Mouse (Mus musculus): ENCODE data around the gene Vstm2a.
A peak's percentile ranks its signal among the peaks of the same experiment; 100 is the strongest.

The Vstm2a gene

DNA sequence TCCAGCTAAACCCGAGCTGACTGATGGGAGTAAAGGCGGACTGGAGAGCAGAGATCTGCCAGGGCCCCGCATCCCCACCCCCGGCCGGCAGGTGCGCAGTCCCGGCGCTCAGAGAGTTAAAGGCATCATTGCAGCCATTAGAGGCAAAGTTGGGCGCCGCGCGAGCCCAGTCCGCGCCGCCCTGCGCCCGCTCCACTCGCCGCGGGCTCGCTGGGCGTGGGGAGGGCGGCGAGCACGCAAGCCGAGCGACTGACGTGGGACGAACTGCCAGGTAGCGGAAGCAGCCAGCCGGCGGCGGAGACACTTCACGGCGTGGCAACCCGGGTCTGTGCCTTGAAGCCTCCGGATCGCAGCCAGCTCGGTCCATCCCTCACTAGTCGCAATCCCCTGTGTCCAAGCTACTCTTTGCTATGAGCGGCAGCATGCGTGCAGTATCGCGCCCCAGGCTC is at the start of gene Vstm2a:
Gene Vstm2a (plus strand): TSS at position 252 of the 449 bp plus-strand sequence.
- DNase-seq (ENCODE audit: extremely low read depth, low read depth) = no peak

DNA sequence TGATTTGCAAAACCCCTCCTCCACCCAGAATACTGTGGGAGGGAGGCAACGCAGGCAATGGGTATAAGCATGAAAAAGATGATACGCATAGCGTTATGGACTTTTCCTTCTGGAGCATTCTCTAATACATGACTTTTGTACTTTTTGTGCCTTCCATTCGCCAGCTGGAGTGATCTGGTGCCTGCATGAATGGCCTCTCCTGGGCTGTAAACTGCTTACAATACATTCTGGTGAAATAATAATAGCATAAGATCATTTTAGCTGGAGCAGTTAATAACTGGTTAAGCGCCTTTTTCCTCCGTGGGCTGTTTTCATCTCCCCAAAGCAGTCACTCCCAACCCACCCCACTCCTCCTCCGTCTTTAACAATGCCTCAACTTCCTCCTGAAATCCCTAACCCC is 513 bp upstream of the Vstm2a start:
- DNase-seq (ENCODE audit: extremely low read depth, low read depth) = no peak

DNA sequence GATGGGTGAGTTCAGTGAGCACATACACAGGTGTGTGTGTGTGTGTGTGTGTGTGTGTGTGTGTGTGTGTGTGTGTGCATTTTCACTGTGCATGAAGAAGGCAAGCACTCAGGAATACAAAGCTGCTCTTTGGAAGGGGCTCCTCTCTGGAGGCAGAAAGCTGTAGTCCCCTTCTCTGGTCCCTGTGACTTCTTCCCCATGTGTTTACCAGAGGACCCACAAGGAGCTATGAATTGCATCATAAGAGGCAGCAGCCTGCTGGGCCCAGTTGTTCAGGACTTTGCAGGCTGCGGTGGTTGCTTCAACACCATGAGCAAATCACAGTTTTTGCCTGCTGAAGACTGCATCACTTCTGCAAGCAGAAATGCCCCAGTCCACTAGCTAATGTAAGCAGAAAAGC is 776 bp downstream of the Vstm2a start:
- no peak for DNase-seq (ENCODE audit: extremely low read depth, low read depth)

DNA sequence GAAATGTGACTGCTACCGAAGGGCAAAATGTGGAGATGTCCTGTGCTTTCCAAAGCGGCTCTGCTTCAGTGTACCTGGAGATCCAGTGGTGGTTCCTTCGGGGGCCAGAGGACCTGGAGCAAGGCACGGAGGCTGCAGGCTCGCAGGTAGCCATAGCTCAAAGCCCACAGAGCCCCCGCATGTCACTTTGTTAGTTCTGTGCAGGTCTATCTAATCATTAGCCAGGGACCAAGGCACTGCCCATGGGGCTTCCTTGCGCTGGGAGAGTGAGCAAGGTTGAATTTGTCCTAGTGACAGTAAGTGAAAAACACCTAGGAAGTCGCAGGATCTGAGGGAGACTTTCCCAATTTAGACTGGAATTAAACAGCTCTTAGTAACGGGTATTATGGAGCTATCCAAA is 2.4 kb downstream of the Vstm2a start:
- no peak for DNase-seq (ENCODE audit: extremely low read depth, low read depth)

DNA sequence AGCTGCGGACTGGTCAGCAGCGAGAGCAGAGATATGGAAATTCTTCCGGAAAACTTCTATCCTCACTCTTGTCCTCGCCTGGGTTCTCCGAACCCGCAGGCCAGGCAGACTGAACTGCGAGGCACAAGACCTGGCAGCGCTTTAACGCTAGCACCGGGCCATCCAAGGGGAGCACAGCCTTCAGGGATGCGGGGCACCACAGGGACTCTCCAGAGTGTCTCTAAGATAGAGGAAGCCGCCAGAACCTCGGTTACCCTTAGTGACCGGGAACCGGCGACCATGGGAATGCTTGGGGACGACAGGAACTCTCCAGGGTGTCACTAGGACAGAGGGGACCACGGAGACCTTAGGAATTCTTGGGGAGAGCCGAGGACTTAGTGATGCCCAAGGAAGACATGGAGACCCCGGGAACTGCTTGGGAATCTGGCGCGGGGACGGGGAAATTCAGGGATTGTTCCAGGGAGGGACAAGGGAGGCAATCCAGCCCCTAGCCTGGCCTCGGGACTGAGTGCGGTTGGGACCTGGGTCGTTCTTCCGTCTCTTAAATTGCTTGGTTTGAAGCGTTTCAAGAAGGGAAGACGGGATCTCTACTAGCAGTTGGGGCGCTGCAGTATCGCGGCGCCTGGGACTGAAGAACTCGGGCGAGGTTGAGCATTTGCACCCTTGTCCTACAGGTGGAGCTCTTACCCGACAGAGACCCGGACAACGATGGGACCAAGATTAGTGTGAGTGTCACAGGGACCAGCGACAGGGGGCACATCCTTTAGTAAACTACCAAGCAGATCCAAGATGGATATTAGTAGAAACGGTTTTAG is 3.4 kb downstream of the Vstm2a start:
- DNase-seq (ENCODE audit: extremely low read depth, low read depth) = no peak

DNA sequence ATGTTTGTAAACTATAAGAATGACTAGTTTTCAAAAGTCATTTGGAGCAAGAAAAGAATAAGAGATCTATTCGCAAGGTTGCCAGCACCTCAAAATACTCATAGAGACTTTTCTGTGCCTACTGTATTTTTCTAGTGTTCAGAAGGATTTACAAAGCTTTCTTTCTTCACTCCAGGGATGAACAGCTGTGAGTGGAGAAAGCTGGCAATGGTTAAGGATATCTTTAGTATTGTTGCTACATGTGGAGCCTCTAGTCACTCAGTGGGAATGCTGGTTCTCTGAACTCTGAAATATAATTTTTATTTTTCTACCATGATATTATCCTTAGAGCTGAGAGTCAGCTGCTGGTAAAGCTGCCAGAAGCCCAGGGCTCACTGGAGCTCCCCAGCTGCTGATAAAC is 10.9 kb downstream of the Vstm2a start:
- DNase-seq (ENCODE audit: extremely low read depth, low read depth) = no peak

DNA sequence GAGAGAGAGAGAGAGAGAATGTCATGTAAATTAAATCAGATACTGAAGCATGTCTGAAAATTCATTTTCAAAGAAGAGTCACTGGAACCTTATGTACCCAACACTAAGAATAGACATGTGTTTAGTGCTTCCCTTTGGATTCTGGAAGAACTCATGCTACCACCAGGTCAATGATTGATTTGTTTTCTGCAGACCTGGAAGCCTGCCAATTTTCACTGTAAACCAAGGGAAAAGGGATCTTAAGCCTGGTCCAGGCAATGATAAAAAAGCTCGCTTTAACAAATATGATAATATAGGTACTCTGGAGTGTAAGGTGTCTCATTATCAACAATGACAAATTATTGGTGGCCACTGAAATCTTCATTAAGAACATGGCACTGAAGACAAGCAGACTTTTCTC is 32.9 kb downstream of the Vstm2a start:
- DNase-seq (ENCODE audit: extremely low read depth, low read depth) = no peak

DNA sequence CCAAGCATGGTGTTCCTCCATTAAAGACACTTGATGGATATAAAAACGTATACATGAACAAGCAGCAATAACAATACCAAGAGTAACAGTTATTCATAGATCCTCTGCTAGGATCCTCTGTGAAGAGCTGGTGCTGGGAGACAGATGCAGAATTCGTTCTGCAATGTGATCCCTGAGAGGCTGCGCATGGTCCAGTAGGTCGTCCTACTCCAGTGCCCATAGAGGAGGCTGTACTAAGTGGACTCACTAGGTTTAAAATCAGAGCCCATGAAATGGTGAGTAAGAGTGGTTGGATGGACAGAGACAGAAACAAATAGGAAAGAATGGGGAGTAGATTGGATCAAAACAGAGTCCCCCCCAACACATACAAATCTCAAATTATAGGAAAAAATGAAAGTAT is 35.4 kb downstream of the Vstm2a start:
- DNase-seq (ENCODE audit: extremely low read depth, low read depth) = no peak

DNA sequence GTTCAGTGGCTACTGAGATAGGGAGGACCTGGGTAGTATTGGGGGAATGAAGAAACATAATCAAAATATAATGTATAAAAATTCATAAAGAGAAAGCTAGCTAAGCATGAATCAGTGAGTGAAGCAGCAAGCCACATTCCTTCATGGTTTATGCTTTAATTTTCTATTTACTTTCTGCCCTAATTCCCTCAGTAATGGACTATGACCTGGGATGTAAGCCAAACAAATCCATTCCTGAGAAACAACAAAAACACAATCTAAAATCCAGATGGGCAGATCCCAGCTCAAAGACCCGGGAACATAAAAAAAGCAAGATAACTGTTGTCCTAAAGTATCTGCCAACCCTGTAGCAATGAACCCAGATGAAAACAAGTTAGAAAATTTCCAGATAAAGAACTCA is 39.0 kb downstream of the Vstm2a start:
- DNase-seq (ENCODE audit: extremely low read depth, low read depth) = no peak

DNA sequence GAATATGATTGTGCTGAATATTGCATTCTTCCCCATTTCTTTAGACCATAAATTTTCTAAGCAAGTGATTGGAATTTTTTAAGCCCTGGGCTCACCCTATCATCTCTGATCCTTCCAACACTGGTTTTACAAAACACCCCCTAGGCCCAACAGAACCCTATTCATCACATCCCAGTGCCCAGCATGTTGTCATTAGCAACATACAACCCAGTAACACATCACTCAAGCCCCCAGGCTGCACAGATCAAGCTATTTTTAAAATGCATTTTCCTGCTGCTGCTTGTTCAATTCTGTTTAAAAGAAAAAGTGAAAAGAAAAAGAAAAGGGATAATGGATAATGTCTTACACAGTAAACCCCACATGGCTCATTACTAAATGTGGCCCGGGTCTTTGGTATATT is 42.0 kb downstream of the Vstm2a start:
- no peak for DNase-seq (ENCODE audit: extremely low read depth, low read depth)

DNA sequence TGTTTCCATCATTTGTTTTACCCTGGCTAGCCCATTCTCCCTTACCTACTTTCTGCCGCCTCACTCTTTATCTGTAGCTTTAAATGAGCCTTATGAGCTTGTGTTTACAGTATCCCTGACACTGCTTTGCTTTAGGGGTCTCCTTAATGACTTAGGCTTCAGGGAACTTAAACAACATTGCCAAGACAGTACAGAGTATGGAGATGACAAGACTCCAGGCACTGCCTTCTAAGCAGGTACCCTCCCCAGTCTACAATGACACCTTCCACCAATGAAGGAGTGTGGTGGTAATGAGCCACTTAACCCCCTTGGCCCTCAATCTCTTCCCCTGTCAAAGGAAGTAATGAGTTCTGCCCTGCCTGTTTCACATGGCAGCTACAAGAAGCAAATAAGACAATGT is 42.4 kb downstream of the Vstm2a start:
- no peak for DNase-seq (ENCODE audit: extremely low read depth, low read depth)

DNA sequence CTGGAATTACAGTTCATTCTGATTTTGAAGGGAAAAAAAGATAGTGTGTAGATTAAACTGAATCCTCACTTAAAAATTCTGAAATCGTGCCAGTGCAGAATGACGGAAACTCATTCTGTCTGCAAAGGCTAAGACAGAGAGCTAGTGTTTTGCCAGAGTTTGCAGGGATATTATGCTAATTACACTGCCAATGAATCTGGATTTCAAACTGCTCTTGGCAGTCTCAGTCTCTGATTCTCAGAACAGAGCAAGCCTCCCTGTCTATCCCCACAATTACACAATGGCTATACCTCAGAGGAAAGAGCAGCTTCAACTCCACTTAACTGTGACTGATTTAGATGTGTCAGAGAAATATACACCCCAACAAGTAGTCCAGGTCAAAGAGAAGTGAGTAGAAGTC is 43.2 kb downstream of the Vstm2a start:
- no peak for DNase-seq (ENCODE audit: extremely low read depth, low read depth)

DNA sequence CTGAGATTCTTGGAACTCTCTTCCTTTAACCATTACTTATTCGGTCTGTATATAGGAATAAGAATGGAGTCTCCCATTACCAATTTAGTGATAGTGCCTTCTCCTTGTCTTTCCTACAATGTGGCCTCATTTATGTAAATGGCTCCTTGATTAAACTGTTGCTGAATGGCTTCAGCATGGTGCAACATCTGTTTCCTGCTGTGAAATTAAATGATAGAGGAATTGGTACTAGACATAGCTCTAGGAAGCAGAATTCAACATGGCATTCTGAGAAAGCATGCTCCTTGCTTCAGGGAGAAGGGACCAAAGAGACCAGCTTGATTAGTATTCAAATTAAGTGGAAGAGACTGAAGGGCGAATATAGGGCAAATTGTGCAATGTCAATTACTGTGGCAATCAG is 57.6 kb downstream of the Vstm2a start:
- DNase-seq (ENCODE audit: extremely low read depth, low read depth) = no peak

DNA sequence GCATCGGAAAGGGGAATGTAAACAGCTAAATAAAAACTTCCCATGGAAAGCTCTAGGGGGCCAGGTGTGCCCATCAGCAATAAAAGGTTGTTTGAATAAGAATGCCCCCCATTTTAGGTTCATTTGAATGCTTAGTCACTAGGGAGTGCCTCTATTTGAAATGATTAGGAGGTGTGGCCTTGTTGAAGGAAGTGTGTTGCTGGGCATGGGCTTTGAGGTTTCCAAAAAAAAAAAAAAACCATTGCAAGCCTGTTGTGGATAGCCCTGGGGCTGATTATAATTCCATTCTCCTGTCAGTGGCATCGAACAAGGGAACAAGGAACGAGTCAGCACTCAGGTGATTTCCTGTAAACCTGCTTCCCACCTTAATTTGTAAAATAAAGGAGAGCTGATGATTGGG is 87.7 kb downstream of the Vstm2a start:
- DNase-seq (ENCODE audit: extremely low read depth, low read depth) = no peak

DNA sequence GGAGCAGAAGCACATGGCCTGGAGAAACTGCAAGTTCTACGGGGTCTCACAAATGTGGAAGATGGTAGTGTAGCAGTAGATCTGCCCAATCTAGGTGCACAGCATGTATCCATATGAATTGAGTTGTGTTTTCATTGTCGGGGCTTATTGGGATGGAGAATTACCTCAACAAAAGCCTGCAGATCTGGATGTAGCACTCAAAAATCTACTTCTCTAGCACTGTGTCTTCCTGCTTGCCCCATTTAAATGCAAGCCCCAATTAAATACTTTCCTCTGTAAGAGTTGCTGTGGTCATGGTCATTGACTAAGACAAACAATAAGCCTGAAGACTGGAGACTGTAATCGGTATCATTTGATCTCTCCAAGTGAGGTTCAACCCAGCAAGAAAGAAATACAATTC is 88.2 kb downstream of the Vstm2a start:
- DNase-seq (ENCODE audit: extremely low read depth, low read depth) = no peak

DNA sequence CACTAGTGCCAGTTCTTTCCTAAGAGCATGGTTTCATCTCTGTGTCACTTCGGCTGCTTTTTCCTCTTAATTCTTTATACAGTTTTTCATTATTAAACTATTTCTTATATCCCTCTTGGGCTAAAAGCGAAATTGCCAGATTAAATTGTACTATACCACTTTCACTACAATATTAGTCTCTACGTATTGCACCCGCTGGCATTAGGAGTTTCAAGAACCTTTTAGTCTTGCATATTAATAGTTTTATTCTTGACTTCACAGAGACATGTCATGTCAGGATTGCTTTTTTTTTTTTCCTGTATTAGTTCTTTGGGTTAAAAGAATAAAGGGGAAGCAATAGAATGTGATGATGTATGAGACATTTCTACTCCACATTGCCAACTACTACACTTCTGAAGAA is 94.4 kb downstream of the Vstm2a start:
- DNase-seq (ENCODE audit: extremely low read depth, low read depth) = no peak

DNA sequence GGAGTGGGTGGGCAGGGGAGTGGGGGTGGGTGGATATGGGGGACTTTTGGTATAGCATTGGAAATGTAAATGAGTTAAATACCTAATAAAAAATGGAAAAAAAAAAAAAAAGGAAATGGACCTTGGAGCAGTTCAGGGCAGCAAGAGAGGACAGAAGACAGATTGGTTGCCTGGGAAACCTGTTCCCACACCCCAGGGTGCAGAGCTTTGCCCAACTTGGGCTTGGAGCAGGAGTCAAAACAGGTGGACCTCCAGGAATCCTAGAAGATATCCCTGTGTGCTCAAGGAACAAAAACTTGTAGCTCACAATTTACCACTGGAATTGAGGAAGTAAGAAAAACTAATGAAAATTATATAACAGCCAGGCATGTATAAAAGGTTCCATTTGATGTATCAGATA is 96.8 kb downstream of the Vstm2a start:
- DNase-seq (ENCODE audit: extremely low read depth, low read depth) = no peak

DNA sequence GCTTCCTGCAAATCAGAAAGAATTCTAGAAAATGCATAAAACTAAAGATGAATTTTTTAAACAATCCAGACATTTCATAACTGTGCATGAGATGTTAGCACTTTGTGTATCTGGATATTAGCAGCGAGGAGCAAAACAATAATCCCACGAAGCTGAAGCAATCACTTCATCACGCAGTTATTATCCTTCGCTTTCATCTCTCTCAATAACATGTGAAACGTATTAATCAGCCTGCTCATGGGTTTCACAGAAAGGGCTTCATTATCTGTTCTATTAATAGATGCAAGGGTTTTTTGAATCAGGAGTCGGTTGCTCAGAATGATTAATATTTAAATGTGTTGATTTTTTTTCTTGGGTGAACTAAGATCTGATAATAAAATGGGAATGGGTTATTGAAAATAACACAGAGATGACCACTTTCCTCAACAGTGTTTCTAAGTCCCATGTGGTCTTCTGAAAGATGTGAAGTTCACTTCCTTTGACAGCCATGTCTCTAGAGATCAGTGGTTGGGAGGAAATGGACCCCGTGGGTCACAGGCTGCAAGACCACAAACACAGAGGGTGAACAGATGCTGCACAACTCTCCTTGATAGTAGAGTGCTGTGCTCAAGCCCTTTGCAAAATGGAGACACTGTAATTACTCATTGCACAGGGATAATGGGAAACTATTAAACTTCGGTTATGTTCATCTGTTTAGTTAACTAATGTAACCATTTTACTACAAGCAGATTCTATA is 109.5 kb downstream of the Vstm2a start:
- no peak for DNase-seq (ENCODE audit: extremely low read depth, low read depth)

DNA sequence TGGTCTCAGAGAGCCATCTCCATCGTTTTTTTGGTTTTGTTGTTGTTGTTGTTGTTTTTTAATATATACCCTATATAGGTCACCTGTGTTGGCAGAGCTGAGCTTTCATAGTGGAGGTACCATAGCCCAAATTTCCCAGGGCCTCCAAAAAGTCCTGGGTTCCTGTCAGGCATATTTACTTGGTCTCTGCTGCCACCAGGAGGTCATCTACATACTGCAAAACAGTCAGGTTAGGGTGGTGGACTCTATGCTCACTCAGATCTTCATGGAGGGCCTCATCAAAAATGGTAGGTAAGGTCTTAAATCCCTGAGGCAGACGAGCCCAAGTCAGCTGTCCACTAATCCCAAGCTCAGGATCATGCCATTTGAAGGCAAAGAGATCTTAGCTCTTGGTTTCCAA is 146.1 kb downstream of the Vstm2a start:
- DNase-seq (ENCODE audit: extremely low read depth, low read depth) = no peak

DNA sequence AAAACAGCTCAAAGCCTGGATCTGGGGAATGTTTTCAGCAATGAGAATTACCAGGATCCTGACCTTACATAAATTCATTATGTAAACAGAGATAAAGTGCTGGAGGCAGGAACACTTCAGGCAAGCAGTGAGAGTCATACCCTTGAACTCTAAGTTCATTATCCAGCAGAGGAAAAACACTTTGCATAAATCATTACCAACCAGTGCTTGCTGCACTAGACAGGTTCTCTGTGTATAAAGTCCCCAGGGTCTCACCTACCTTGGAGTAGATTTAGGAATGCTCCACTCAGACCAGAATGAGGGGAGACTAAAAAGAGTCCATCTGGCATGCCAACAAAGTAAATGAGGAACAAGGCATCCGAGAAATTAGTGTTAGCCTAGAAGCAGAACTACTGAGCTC is 154.2 kb downstream of the Vstm2a start:
- no peak for DNase-seq (ENCODE audit: extremely low read depth, low read depth)

DNA sequence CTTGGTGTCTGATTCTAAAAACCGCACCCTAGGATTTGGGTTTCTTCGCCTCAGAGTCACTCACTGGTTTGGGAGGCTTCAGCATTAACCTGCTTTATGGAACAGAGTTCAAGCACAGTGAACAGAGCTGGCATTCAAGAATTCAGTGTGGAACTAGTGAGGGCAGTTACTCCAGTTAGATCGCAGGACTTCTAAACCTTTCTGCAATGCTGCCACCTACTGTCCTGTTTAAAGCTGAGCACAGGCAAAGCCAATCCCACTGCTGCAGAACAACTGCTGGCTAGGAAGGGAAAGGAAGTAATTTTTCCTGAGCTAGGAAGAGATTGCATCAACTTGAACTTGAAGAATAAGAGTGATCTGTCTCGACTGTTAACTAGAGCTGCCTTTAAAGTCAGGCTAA is 155.1 kb downstream of the Vstm2a start:
- DNase-seq (ENCODE audit: extremely low read depth, low read depth) = peak; percentile 32

DNA sequence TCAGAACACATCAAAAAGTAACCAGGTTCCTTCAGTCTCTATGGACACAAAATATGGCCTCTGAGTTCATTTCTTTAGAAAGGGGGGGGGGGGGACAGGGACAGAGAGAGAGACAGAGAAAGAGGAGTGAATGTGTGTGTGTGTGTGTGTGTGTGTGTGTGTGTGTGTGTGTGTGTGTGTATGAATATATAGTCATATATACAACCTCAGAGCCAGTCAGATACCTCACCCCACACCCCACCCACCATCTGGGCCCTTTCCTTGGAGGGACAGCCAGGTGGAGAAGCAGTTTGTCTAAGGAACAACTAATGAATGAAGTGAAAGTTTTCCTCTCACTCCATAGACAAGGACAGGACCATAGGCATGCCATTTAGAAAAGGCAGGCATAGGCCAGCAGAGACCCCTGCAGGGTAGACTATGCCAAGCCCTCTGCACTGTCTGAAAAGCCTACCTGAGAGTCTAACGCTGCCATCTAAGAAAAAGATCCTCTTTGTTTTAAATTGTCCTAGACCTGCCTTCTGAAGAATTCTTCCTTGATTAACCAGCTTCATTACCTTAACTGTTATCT is 155.6 kb downstream of the Vstm2a start:
- DNase-seq (ENCODE audit: extremely low read depth, low read depth) = no peak
